Mouse (Mus musculus): ENCODE results near the gene Lingo4.

Lingo4 gene

DNA sequence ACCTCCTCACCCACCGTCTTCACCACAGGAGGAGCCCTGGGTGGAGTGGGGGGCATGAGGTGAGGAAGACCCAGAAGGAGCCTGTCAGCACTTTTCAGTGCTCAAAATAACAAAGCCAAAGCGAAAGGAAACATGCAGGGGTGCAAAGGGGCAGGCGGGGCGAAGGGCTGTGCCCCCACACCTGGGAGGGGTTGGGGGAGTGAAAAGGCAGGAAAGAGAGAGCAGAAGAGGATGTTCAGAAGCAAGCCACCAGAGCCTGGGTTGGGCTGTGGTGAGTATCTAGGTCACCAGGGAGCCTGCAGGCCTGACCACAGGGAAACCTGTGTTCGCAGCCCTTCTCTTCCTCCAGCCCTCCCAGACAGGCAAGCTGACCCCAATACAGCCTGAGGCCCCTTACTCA lies 10.3 kb upstream of the Lingo4 start:
- no peak for DNase-seq

DNA sequence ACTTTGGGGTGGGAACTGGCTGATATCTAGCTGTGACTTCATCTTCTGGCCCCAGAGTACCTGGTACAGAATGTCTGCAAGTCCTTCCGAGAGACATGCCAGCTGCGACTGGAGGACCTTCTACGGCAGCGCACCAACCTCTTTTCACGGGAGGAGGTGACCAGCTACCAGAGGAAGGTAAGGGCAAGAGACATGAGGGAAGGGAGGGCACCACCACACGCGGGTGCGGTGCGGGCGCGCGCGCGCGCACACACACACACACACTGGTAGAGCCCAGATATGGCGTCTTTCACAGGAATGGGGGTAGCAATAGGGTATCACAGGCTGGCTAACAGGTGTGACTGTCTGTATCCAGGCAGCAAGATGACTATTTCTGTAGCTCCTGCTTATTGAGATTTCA lies 8.9 kb upstream of the Lingo4 start:
- DNase-seq = no peak

DNA sequence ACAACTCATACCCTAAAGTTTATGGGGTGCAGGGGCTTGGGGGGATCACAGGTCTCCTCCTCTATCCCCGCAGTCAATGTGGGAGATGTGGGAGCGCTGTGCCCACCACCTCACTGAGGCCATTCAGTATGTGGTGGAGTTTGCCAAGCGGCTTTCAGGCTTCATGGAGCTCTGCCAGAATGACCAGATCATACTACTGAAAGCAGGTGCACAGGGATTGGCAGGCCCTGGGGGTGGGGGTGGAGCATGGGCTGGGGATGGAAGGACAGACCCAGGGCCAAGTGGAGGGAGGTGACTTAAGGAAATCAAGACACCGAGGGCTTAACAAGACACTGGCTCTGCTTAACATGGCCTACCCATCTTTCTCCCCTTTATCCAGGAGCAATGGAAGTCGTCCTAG lies 7.3 kb upstream of the Lingo4 start:
- DNase-seq = no peak

DNA sequence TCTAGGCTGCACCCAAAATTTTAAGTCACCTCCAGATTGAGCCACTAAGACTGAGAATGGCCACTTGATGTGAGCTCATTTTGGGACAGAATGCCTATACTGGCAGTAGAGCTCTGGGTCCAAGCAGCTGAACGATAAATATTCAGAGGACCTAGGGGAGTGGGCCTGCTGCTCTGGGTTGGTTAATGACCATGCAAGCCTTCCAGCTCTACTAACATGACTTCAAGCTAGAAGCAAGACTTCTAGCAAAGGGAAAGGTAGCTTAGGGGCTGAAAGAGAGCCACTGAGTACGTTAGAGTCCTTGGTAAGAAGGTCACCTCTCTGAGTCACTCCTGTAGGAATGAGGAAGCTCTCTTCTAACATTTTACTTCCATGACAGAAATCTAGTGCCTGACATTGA lies 6.2 kb upstream of the Lingo4 start:
- DNase-seq = no peak

DNA sequence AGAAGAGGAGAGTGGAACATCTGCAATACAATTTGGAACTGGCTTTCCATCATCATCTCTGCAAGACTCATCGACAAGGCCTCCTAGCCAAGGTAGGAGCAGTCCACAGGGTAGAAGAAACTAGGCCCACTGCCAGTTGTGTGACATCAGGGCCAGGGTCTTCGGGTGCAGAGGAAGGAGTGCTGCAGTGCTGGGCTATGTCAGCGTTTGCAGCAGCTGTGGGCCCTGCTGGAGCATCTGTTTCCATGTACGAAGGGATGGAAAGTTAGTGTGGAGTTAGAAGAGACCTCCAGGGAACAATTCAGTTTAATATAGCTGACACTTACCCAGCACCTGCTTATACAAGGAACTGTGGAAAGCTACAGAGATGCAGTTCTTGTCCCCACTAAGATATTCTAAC lies 5.3 kb upstream of the Lingo4 start:
- no peak for DNase-seq

DNA sequence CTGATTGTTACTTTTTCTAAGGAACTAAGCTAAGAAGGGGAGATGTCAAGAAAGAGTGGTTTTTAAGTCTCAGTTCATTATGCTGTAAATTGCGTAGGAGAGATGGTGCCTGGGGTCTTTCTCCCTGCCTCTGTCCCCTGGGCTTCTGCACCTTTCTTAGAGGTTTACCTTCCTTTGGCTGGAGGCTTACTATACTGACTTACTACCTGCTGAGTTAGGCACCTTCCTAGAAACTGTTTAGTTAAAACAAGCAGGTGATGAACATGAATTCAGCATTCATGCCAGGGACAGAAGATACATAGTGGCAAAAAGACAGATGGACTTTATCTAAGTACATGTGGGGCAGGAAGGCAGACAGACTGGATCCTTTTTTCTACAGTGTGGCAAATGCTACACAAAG lies 2.0 kb upstream of the Lingo4 start:
- no peak for DNase-seq

DNA sequence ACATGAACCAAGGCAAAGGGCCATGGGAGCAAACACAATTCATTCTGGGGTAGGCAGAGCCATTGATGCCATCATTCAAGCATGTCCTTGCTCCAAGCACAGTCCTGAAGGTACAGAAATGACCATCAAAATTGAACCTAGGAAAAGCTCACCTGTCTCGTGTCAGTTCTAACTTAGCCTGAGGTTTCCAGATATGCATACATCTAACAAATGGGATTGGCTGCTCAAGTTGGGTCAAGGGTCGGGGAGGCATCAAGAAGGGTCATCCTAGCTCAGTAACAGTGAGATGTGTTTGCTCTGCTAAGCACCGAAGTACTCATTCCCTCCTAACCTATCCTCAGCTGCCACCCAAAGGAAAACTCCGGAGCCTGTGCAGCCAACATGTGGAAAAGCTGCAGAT lies 1.5 kb upstream of the Lingo4 start:
- no peak for DNase-seq

DNA sequence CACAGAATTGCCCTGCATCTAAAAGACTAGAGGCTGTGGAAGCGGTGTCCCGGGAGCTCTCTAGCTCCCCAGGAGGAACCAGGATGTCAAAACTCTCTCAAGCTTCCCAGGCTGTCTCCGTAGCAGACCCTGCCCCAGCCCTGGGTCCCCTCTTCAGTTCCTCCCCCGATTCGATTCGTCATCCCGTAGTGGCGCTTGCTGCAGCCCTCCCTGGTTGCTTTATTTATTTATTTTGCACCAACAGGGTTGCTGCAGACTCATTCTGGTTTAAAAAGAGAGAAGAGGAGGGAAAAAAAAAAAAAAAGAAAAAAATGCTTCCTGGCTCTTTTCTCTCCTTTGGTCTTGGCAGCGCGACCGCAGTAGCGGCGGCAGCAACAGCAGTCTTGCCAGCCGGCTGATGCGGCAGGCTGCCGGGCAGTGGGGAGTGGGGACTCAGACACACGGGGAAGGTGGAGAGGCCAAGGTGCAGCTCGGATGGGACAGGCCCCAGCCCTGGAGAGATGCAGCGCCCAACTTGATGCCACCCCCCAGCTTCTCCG lies 695 bp downstream of the Lingo4 start:
- peak; percentile 40 for DNase-seq

DNA sequence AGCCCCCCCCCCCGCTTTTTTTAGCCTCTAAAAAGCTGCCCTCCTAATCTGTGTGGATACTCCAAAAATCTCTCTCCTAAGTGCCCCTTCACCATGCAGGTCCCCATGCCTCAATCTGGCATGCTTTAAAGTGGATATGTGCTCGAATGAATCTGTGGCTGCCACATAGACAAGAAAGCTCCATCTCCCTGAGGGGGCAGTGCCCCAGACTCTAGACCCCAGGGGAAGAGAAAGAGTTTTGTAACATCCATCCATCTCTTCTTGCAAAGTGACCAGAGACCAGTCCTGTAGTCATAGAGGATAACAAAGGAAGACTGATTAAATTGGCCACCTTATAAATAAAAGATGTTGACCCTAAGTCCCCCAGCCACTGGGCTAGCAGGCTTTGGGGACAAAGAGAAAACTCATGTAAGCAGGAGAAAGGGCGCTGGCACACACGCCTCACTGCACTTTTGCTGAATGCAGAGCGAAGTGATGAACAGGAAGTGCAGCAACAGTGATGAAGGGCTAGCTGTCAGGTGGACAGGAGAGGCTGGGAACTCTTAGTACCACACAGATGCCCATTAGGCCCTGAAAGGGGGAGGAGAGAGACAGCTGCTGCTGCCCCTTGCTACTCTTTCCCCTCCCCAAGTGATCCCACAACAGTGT lies 1.5 kb downstream of the Lingo4 start:
- no peak for DNase-seq

DNA sequence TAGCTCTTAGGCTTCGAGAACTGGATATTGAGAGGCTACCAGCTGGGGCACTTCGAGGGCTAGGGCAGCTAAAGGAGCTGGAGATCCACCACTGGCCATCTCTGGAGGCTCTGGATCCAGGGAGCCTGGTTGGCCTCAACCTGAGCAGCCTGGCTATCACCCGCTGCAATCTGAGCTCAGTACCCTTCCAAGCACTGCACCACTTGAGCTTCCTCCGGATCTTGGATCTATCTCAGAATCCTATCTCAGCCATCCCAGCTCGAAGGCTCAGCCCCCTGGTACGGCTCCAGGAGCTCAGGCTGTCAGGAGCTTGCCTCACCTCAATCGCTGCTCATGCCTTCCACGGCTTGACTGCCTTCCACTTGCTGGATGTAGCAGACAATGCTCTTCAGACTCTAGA lies 4.1 kb downstream of the Lingo4 start:
- DNase-seq = no peak

DNA sequence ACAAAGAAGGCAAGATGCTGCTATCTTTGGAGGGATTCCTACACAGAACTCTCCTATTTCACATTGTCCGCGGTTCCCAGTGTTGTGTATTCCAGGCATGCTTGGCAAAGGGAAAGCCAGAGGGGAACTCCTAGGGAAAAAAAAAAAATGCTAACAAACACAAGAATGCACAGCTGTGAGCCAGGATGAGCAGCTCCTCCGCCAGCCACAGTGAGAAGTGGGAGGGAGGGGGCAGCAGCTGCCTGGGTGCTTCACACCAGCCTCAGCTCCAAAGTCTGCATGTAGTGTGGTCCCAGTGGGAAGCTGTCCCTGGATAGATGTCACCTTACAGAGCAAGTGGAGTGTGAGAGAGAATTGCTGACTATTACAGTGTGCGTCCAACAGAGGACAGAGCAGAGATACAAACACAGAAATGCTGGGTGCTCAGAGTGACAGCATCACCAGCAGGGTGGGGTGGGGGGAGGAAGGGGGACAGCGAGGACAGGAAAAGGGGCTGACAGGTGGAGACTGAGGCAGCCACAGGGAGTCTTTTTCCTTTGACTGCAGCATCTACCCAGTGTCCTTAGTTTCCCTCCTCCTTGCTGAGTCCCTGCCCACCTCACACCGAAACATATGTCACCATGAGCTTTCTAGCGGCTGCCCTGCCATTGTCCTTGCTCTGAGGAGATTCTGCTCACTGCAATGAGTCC lies 6.2 kb downstream of the Lingo4 start:
- DNase-seq = no peak

DNA sequence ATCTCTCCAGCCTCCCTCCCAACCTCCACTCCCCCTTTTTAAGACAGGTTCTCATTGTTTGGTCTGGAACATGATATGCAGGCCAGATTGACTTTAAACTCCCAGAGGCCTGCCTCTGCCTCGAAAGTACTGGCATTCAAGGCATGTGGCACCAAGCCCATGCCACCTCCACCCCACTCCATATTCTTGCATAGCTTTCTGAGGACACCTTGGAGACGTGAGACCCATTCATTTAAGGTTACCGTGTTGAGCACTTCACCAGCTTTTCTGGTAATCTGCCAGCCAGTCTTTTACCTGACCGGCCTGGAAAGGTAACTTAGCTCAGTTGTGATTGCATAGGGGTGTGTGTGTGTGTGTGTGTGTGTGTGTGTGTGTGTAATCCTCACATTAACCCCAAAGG lies 7.2 kb downstream of the Lingo4 start:
- no peak for DNase-seq

DNA sequence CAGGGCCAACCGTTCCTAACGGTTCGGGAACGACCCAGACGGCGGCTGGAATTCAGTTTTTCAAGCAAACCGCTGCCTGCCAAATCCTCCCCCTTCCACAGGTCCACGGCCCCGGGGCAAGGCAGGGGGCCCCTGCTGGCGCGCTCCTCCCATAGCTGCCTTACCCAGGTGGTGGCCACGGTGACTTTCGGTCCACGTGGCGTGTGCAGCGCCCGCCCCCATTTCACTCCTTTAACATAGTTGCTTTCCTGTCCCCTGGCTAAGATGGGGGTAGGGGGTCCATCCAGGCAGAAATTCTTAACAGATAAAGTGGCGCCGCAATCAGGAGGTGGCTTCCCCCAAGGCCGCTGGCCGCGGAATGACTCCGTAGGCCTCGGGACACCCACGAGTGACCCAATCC lies 14.2 kb downstream of the Lingo4 start:
- no peak for DNase-seq

DNA sequence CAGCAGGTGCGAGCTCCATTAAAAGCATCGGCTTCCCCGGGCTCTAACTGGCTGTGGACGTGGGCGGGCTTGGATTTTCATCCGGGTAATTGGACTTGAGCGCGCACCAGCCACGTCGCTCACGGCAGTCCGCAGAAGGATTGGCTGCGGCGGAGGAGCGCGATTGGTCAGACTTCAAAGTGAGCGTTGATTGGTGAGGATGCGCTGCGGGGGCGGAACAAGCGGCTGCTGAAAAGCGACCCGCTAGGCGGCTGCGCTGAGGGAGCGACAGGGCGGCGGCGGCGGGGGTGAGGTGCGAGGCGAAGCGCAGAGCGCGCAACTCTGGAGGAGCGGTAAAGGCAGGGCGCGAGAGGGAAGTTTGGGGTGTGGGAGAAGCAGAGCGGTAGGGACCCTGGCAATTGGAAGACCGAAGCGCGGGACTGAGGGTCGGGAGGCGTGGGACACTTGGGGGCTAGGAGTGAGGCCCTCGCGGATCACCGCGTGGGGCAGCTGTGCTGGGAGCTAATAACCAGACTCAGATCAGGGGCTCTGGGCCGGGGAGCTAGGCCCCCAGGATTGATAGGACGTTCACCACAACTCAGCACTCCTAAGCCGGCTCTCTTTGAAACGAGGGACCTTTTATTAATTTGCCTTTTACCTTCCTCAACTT lies 14.8 kb downstream of the Lingo4 start, which contains the start of gene Tdrkh:
Gene Tdrkh, plus strand, starts transcription at position 243 of the 649 bp plus-strand sequence.
- DNase-seq = peak; percentile 97

DNA sequence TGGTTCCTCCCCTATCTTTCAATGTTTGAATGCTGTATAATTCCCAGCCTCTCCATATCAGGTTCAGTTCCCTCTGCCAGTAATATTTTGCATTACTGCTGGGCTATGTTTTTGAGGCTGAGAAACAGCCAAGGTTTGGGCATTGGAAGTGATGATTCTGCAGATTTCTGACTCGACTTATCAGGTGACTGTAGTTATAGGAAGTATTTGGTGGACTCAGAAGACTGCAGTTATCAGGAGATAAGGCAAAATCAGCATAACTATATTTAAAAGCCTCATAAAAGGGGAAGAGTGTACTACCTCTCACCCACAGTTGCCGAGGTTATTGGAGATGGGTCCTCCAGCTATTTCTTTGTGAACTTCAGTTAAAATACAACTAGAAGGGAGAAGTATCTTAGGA lies 32.7 kb downstream of the Lingo4 start:
- DNase-seq = no peak

DNA sequence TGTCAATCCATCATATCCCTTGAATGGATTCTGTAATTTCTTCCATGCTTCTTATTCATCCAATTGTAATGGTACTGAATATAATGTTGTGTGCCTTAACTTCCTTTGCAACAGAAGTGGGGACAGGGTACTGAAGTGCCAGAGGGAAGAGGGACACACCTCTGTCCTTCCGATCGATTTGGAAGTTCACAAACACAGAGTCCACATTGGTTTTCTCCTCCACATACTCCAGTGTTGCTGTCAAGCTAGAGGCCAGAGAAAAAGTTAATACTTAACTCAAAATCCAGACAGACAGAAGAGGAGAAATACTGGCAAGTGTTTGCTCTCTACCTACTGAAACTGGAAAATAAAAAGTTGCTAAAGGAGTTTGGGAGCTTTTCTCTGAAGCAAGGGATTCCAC lies 36.0 kb downstream of the Lingo4 start:
- DNase-seq = no peak

DNA sequence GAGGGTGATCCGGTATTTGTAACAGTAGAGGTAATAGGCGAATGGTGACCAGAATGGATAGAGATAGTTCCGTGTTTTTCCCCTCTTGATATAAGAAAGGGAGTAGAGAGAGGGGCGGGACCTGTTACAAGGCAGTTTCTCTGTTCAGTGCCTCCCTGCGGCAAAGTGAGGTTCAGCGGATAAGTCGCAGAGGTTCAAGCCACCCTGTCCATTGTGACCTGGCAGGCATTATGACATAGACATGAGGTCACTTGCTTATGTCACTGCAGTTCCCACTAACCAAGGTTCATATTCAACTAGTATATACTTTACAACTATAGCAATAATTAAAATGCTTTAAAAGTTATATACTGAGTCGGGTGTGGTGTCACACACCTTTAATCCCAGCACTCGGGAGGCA lies 38.1 kb downstream of the Lingo4 start:
- DNase-seq = no peak

DNA sequence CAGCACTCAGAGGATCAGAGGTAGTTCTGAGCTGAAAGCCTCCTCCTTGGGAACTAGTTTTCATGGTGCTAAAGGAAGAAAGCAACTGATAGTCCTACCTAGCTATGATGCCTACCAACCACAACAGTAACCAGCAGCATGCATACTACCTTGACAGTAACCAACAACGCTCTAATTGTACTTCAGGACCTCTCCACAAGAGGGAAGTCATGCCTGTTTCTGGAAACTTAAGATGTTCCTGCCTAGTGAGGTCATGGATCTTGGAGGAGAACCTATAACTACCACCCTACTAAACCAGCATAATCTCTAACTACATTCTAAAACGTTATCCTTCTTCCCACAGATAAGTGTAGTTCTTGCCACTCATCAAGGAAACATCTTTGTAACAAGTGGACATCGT lies 42.9 kb downstream of the Lingo4 start:
- DNase-seq = no peak

DNA sequence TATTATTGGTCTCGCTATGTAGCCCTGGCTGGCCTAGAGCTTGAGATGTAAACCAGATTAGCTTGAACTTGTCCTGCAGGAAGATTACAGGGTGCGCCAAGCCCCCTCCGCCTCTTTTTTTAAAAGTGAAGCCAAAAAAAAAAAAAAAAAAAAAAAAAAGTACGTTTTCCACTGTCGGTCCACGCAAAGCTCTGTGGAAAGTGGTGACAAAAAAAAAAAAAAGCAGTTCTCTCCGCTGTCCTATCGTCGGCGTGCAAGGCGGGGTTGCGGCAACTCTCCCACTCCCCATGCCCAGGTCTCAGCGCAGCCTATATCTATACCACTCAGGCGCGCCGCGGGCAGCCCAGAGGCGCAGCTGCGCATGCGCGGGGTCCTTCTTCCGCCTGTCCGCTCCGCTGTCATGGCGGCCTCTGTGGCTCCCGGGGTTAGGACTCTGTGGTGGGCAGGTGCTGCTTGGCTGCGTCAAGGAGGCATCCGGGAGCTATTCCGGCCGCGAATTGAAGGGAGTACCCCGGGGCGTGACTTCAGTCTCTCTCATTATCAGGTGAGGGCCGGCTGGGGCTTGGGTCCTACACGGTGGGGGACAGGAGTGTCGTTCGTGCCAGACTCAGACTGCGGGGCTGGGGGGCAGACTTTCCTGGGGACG lies 44.8 kb downstream of the Lingo4 start, which contains the start of gene Mrpl9:
Gene Mrpl9, plus strand, starts transcription at position 368 of the 646 bp plus-strand sequence.
- DNase-seq = peak; percentile 93

DNA sequence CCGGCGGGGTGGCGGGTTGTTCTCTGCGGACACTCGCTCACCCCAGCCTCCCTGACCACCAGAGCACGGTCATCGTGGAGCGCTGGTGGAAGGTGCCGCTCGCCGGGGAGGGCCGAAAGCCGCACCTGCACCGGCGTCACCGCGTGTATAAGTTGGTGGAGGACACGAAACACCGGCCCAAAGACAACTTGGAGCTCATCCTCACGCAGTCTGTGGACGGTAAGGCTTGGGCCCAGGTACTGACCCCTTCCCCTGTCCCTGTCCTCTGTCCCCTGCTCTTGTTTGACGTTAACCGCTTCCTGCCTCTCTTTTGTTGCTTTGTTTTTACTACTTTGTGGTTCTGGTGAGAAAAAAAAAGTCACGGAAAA lies 45.3 kb downstream of the Lingo4 start, which contains the start of gene Oaz3:
Gene Oaz3, minus strand, starts transcription at position 319 of the 368 bp plus-strand sequence.
- no peak for DNase-seq

DNA sequence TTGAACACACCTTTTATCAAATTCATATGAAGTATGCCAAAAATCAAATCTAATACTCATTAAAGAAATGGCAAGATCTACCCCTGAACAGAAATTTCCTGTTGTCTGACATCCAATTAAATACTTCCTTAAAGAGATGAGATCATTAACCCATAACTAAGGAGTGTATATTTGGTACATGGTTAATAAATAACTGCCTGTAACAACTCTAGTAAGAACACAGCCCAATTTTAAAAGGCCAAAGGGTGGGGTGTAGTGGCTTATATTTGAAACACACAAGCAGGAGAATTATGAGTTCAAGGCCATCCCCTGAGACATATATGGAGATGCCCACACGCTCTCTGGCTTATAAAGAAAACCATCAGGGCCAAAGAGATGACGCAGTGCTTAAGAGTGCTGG lies 51.1 kb downstream of the Lingo4 start:
- DNase-seq = no peak
